Mouse (Mus musculus): ENCODE measurements around the gene Ints13. TPM values are rescaled to one million over a fixed set of nuclear protein-coding genes. Genes with fewer than 3 reads are reported as not detected.

Gene Ints13
- polyA plus RNA-seq (2014; fragmentation: Illumina TruSeq; extraction: RNeasy Lipid Tissue Mini Kit (QIAGEN cat#74804); ENCODE audit: low replicate concordance), result 80.4 TPM

DNA sequence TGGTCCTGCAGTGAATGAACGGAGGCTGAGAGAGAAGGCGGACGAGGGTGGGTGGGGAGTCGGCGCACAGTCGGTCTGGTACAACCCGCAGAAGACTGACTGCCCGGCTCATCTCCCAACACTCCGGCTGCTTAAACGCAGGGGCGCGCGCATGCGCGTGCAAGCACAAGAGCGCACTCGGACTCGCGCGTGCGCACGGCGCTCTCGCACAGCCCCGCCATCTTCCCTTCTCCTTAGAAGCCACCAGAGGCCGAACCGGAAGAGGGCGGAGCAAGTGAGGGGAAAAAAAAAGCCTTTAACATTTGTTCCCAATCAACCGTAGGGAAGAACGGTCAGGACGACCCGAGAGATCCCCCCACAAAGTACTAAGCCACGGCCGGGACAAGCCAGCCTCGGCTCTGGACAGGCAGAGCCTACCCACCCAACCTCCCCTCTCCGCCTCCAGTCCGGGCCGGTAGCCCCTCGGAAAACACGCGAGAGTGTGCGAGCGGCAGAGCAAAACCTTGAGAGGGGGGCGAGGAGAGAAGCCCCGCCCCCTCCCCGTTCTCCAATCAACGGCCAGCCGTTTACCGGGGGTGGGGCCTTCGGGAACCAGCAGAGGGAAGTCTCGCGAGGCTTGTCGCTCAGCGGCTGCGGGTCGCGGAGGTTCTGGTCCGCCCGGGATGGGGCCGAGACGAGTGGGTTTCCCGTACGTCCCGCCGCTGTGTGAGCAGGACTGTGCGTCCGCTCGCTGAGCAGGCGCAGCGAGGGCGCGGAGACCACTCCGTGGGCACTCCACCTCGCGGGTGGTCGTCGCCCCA is at the start of gene Ints13:
Ints13 (minus strand) TSS at position 526 of the 800 bp plus-strand sequence.

DNA sequence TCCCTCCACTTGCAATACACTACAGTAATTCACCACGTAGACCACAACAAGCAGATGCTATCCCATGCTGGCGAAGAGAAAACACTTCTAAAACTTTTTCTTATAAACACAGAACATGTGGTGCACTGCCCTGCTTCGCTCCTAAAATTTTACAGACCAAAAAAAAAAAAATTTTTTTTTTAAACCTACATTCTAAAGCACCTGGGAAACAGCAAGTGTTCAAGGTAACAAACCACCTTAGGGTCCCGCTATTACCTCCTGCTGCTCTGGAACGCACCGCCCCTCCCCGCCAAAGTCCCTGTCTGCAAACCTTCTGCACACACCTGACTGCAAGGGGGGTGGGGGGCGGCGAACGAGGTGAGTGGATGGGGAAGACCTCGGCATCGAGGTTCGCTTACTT is 732 bp downstream of the Ints13 start, which contains the start of gene Fgfr1op2:
Fgfr1op2 (plus strand) TSS at position 301 of the 400 bp plus-strand sequence.

DNA sequence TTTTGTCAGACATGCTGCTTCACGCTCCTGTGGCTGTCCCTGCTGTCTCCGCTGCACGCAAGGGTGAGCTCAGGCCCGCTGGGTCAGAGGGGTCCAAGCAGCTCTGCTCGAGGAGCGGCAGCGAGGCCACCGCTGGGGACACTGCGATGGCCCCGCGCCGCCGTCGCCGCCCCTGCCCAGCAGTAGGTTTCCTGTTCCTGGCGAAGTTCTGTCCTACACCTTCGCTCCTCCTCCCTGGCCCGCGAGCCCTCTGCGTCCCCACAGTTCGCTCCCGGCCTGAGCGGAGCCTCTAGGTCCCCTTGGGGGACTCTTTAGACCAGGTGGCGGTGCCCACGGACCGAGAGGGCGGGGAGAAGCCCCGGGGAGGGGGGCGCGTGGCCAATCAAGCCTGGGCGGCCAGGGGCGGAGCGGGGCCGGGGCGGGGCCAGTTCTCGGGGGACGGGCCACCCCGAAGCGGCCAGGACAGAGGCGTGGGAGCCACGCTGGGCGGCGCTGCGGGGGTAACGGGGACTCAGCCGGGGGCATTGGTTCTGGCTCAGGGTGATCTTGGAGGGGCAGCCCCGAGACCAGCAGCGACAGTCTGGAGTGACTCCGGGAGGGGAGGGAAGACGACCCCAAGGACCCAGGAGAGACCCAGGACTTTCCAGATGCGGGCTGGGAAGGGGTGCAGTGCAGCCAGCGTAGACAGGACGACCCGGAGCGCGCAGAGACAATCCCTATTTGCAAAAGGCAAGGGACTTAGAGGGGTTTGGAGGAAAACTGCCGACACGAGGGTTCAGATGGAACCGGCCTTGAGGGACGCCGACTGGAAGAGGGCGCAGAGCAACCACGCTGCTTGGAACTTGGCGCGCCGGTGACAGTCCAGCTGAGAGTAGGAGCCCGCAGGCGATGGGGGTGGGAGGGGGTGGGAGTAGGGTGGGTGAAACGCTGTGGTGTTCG is 75.5 kb downstream of the Ints13 start, which contains the start of gene Itpr2:
Itpr2 (minus strand) TSS at position 358 of the 939 bp plus-strand sequence.

Other genes starting within 250 kb of the Ints13 start
- 3.3 TPM for gene Itpr2, start 75.6 kb downstream of the Ints13 start, polyA plus RNA-seq (2014; fragmentation: Illumina TruSeq; extraction: RNeasy Lipid Tissue Mini Kit (QIAGEN cat#74804); ENCODE audit: low replicate concordance)
- 170 TPM for gene Fgfr1op2, start 632 bp downstream of the Ints13 start, polyA plus RNA-seq (2014; fragmentation: Illumina TruSeq; extraction: RNeasy Lipid Tissue Mini Kit (QIAGEN cat#74804); ENCODE audit: low replicate concordance)
- 139 TPM for gene Med21, start 64.7 kb upstream of the Ints13 start, polyA plus RNA-seq (2014; fragmentation: Illumina TruSeq; extraction: RNeasy Lipid Tissue Mini Kit (QIAGEN cat#74804); ENCODE audit: low replicate concordance)
- gene Tm7sf3, start 65.0 kb upstream of the Ints13 start, polyA plus RNA-seq (2014; fragmentation: Illumina TruSeq; extraction: RNeasy Lipid Tissue Mini Kit (QIAGEN cat#74804); ENCODE audit: low replicate concordance), result 36.3 TPM
- gene Stk38l, start 147.2 kb upstream of the Ints13 start, polyA plus RNA-seq (2014; fragmentation: Illumina TruSeq; extraction: RNeasy Lipid Tissue Mini Kit (QIAGEN cat#74804); ENCODE audit: low replicate concordance), result 14.0 TPM
- 0.74 TPM for gene Arntl2, start 218.2 kb upstream of the Ints13 start, polyA plus RNA-seq (2014; fragmentation: Illumina TruSeq; extraction: RNeasy Lipid Tissue Mini Kit (QIAGEN cat#74804); ENCODE audit: low replicate concordance)